Mouse (Mus musculus): ENCODE data around the gene Ski. TPM values are rescaled to one million over a fixed set of nuclear protein-coding genes. Genes with fewer than 3 reads are reported as not detected.

The Ski gene
- total RNA-seq, 2 experiments from 2014 or later, result 6.7 to 16.3 TPM

- no peak for ATAC-seq (replicated peaks; ENCODE audit: low FRiP score, low TSS enrichment, poor library complexity, severe bottlenecking)
These were observed 79.6 kb downstream of the Ski start for GRCm38 (mm10) chr4:155142836-155143235.

GRCm38 (mm10) chr4:155140795-155141265 is 81.6 kb downstream of the Ski start:
- no peak for ATAC-seq (replicated peaks; ENCODE audit: low FRiP score, low TSS enrichment, poor library complexity, severe bottlenecking)

GRCm38 (mm10) chr4:155140150-155140549 is 82.2 kb downstream of the Ski start:
- no peak for ATAC-seq (replicated peaks; ENCODE audit: low FRiP score, low TSS enrichment, poor library complexity, severe bottlenecking)

- no peak for ATAC-seq (replicated peaks; ENCODE audit: low FRiP score, low TSS enrichment, poor library complexity, severe bottlenecking)
These were observed 82.9 kb downstream of the Ski start for GRCm38 (mm10) chr4:155139281-155140045.

- ATAC-seq (replicated peaks; ENCODE audit: low FRiP score, low TSS enrichment, poor library complexity, severe bottlenecking), result no peak
These were observed 83.9 kb downstream of the Ski start for GRCm38 (mm10) chr4:155138451-155138850.

GRCm38 (mm10) chr4:155137891-155138290 is 84.5 kb downstream of the Ski start:
- no peak for ATAC-seq (replicated peaks; ENCODE audit: low FRiP score, low TSS enrichment, poor library complexity, severe bottlenecking)

- ATAC-seq (replicated peaks; ENCODE audit: low FRiP score, low TSS enrichment, poor library complexity, severe bottlenecking), result 0 out of 2 replicates have a peak, but pooled peaks have one; percentile 23
These were observed 86.3 kb downstream of the Ski start for GRCm38 (mm10) chr4:155135909-155136585.

- ATAC-seq (replicated peaks; ENCODE audit: low FRiP score, low TSS enrichment, poor library complexity, severe bottlenecking), result no peak
These were observed 87.7 kb downstream of the Ski start for GRCm38 (mm10) chr4:155134686-155135172.

- no peak for ATAC-seq (replicated peaks; ENCODE audit: low FRiP score, low TSS enrichment, poor library complexity, severe bottlenecking)
These were observed 88.6 kb downstream of the Ski start for GRCm38 (mm10) chr4:155133658-155134417.

GRCm38 (mm10) chr4:155133188-155133587 is 89.2 kb downstream of the Ski start:
- no peak for ATAC-seq (replicated peaks; ENCODE audit: low FRiP score, low TSS enrichment, poor library complexity, severe bottlenecking)

- ATAC-seq (replicated peaks; ENCODE audit: low FRiP score, low TSS enrichment, poor library complexity, severe bottlenecking), result no peak
These were observed 91.8 kb downstream of the Ski start for GRCm38 (mm10) chr4:155130616-155131015.

- ATAC-seq (replicated peaks; ENCODE audit: low FRiP score, low TSS enrichment, poor library complexity, severe bottlenecking), result no peak
These were observed 92.4 kb downstream of the Ski start for GRCm38 (mm10) chr4:155129996-155130395.

- 0 out of 2 replicates have a peak, but pooled peaks have one; percentile 29 for ATAC-seq (replicated peaks; ENCODE audit: low FRiP score, low TSS enrichment, poor library complexity, severe bottlenecking)
These were observed 93.1 kb downstream of the Ski start for GRCm38 (mm10) chr4:155129132-155129917.

GRCm38 (mm10) chr4:155128411-155128810 is 94.0 kb downstream of the Ski start:
- ATAC-seq (replicated peaks; ENCODE audit: low FRiP score, low TSS enrichment, poor library complexity, severe bottlenecking), result no peak

GRCm38 (mm10) chr4:155126602-155127372 is 95.6 kb downstream of the Ski start:
- ATAC-seq (replicated peaks; ENCODE audit: low FRiP score, low TSS enrichment, poor library complexity, severe bottlenecking), result no peak

GRCm38 (mm10) chr4:155126194-155126593 is 96.2 kb downstream of the Ski start:
- ATAC-seq (replicated peaks; ENCODE audit: low FRiP score, low TSS enrichment, poor library complexity, severe bottlenecking), result no peak

- ATAC-seq (replicated peaks; ENCODE audit: low FRiP score, low TSS enrichment, poor library complexity, severe bottlenecking), result peak; percentile 28; the same call in 1 of the 2 replicates
These were observed 97.1 kb downstream of the Ski start for GRCm38 (mm10) chr4:155125310-155125709.

- no peak for ATAC-seq (replicated peaks; ENCODE audit: low FRiP score, low TSS enrichment, poor library complexity, severe bottlenecking)
These were observed 98.4 kb downstream of the Ski start for GRCm38 (mm10) chr4:155123868-155124534.

Measured in megakaryocyte-erythroid progenitor cell, adult 5-6 weeks (primary cell).